Mouse (Mus musculus) lung, postnatal 0 days (tissue): Measurements from ENCODE around the gene Cdkal1.

Experiments used
- CTCF ChIP-seq: IDR thresholded peaks from 2 replicates; pipeline ENCODE4 v1.5.1; 2016; ENCODE audit warnings: antibody characterized with exemption, mild to moderate bottlenecking
- EP300 ChIP-seq: IDR thresholded peaks from 2 replicates; pipeline ENCODE4 v1.6.1; 2016; ENCODE audit warnings: antibody characterized with exemption, mild to moderate bottlenecking, control low read depth

- TF ChIP-seq EP300: no peak
- TF ChIP-seq CTCF: no peak
Measured at GRCm38 (mm10) chr13:29734496-29734895, 121.0 kb downstream of the Cdkal1 start.
